Mouse (Mus musculus) thymus, postnatal 0 days (tissue): ENCODE results near the gene Irx3. TPM values are rescaled to one million over a fixed set of nuclear protein-coding genes. Genes with fewer than 3 reads are reported as not detected.

ENCODE experiments used
- DNase-seq: peaks from one replicate; pipeline ENCODE4 v3.0.0-alpha.2; 2015; ENCODE audit warnings: low spot score
- polyA plus RNA-seq: library from polyadenylated mRNA; unstranded; fragments of >200 nt; fragmentation: Nextera tagmentation; extraction: Ambion mirVana; gene quantifications from 2 replicates; pipeline ENCODE4 v1.2.1, GENCODE M21; 2015

Gene Irx3
- polyA plus RNA-seq, 1 experiment from 2014 or later: 0.87 TPM

GRCm38 (mm10) chr8:91801241-91801811 lies 541 bp downstream of the Irx3 start:
- no peak for DNase-seq

- DNase-seq: no peak
Observed at GRCm38 (mm10) chr8:91800523-91801240, 1.2 kb downstream of the Irx3 start.

- DNase-seq: no peak
Observed at GRCm38 (mm10) chr8:91799681-91800522, 2.0 kb downstream of the Irx3 start.

GRCm38 (mm10) chr8:91799016-91799581 lies 2.8 kb downstream of the Irx3 start:
- DNase-seq: no peak

GRCm38 (mm10) chr8:91797626-91798271 lies 4.1 kb downstream of the Irx3 start:
- no peak for DNase-seq

- DNase-seq: no peak
Observed at GRCm38 (mm10) chr8:91793846-91794245, 8.0 kb downstream of the Irx3 start.

GRCm38 (mm10) chr8:91787194-91787895 lies 14.5 kb downstream of the Irx3 start:
- DNase-seq: no peak

GRCm38 (mm10) chr8:91782940-91783339 lies 18.9 kb downstream of the Irx3 start:
- no peak for DNase-seq

GRCm38 (mm10) chr8:91782201-91782600 lies 19.7 kb downstream of the Irx3 start:
- DNase-seq: no peak

- no peak for DNase-seq
Observed at GRCm38 (mm10) chr8:91780648-91781047, 21.2 kb downstream of the Irx3 start.

- no peak for DNase-seq
Observed at GRCm38 (mm10) chr8:91768857-91769256, 33.0 kb downstream of the Irx3 start.

- no peak for DNase-seq
Observed at GRCm38 (mm10) chr8:91765411-91766034, 36.3 kb downstream of the Irx3 start.

GRCm38 (mm10) chr8:91755566-91755965 lies 46.3 kb downstream of the Irx3 start:
- DNase-seq: no peak

GRCm38 (mm10) chr8:91755062-91755461 lies 46.8 kb downstream of the Irx3 start:
- no peak for DNase-seq

GRCm38 (mm10) chr8:91750794-91751125 lies 51.1 kb downstream of the Irx3 start:
- DNase-seq: no peak

- no peak for DNase-seq
Observed at GRCm38 (mm10) chr8:91750096-91750793, 51.6 kb downstream of the Irx3 start.

GRCm38 (mm10) chr8:91749412-91749811 lies 52.5 kb downstream of the Irx3 start:
- no peak for DNase-seq
